Mouse (Mus musculus): Measurements from ENCODE around the gene Glce.

- TF ChIP-seq CTCF (IDR thresholded peaks at IDR 0.05; ENCODE audit: low read depth), result no peak
- TF ChIP-seq EP300 (IDR thresholded peaks at IDR 0.05; ENCODE audit: low read depth), result no peak
Observed at GRCm38 (mm10) chr9:62166621-62167020, 44.2 kb upstream of the Glce start.

Measured in heart, postnatal 0 days (tissue).